Mouse (Mus musculus): ENCODE data around the gene Txlna.

The Txlna gene

DNA sequence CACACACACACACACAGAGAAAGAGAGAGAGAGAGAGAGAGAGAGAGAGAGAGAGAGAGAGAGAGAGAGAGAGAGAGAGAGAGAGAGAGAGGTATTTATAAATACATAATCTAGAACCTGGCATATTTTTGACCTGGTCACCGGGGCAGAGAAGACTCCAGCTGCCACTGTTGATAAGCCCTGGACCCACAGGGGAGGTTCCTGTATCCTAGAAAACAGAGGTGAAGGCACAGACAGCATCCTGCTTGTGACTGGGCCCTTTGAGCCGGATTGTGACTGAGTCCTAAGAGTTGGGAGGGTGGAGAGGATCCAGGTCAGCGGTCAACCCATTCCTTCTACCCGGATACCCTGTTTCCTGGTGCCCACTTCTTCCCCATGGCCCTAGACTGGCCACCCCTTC lies 52.0 kb downstream of the Txlna start:
- no peak for DNase-seq (ENCODE audit: low spot score in 2 of 2)

DNA sequence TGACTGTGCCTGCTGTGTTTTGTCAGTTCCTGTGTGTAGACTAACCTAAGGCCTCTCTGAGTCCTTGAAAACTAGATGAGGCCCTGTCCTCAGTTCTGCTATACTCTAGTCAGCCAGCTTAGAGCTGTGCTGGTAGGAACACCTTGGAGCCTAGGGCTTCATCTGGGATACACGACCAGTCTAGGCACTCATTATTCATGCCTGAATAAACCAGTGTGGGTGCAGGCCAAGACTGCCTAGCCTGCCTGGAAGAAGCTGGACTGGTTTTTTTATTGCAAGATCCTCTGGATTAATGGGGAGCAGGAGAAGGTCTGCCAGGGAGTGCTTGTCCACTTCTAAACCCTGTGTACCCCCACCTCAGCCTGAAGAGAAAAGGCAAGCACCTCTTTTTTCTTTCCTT lies 53.9 kb downstream of the Txlna start:
- DNase-seq (ENCODE audit: low spot score in 2 of 2), result no peak

DNA sequence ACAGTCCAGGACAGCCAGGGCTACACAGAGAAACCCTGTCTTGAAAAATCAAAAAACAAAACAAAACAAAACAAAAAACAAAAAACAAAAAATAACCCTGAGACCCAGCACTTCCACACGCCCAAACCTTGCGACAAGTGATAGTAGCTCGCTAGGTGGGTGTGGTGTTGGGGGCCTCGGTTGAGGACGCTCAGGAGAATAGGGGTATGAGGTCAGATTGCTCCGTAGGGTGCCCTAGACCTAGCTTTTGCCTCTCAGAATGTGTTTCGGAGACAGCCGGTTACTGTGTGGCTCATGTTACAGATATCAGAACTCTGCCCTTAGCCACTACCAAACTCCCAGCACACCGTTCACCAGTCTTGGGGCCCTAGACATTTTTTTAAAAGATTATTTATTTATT lies 55.1 kb downstream of the Txlna start:
- no peak for DNase-seq (ENCODE audit: low spot score in 2 of 2)

DNA sequence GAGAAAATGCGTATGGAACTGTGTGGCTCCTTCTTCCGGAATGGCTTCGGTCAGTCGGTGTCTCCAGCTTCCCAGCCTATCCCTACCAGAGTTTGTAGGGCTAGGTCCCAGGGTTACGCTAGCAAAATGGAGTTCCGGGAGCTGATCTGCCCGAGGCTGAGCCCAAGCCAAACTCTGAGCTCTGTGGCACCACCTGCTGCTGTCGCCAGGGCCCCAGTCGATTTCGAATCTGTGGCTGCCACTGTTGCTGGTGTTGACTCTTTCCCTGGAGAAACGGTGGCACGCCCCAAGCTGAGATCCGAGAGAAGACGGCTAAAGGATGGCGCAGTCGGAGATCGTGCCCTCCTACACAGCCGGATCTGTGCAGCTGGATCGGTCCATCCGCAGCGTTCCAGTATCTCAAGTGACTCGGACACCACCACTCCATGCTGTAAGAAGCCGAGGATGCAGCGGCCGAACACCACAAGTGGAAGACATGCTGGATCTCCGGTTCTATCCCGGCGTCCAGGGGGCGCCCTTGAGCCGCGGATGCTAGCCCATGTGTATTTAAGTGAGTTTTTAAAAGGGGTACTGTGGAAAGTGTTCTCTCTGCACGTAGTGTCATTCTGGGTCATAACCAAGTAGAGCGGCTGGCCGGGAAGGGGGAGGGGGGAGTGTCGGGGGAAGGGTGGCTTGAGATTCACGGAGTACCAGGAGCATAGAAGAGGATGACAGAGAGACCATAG lies 55.8 kb downstream of the Txlna start:
- peak; percentile 72 to 80 for DNase-seq (ENCODE audit: low spot score in 2 of 2)

DNA sequence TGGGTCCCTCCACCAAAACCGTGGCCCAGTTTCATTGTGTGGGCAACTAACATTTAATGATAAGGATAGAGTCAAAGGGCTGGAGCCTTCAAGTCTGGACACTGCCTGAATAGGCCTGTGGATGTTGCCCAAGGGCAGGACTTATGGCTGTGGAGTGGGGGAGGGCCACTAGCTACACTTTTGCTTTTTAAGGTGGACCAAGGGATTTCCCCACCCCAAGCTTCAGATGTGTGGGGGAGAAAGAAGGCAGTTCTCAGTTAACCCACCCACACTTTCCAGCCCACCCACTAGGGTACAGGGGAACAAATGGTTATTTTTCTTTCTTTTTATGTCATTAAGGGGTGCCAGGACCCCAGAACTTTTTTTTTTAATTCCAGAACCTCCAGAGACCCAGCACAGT lies 56.5 kb downstream of the Txlna start:
- DNase-seq (ENCODE audit: low spot score in 2 of 2), result no peak

DNA sequence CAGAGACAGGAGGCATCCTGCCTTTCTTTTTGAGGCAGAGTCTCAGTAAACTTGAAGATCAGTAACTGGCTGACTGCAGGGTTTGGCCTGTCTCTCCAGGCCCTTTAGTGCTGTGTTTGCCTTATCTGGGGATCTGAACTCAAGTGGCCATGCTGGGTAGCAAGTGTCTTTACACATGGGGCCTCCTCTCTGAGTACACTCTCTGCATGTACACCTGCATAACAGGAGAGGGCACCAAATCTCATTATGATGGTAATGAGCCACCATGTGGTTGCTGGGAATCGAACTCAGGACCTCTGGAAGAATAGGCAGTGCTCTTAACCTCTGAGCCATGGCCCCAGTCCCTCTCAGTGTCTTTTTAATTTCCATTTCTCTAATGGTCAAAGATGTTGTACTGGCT lies 58.6 kb downstream of the Txlna start:
- no peak for DNase-seq (ENCODE audit: low spot score in 2 of 2)

DNA sequence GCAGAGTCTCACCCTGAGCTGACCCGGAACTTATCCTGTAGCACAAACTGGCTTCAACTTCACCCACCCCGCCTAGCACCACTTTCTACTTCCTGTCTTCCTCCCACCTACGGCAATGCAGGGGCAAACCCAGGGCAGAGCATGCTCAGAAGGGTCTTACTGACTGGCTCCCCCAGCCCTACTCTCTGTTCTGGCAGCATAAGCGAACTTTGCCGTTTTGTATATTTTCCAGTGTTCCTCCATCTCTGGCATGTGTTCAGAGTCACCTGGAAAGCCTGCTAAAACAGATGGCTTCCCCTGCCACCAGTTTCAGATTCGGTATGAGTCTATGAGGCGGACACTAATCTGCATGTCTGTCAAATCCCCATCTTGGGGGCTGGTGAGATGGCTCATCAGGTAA lies 60.5 kb downstream of the Txlna start:
- no peak for DNase-seq (ENCODE audit: low spot score in 2 of 2)

DNA sequence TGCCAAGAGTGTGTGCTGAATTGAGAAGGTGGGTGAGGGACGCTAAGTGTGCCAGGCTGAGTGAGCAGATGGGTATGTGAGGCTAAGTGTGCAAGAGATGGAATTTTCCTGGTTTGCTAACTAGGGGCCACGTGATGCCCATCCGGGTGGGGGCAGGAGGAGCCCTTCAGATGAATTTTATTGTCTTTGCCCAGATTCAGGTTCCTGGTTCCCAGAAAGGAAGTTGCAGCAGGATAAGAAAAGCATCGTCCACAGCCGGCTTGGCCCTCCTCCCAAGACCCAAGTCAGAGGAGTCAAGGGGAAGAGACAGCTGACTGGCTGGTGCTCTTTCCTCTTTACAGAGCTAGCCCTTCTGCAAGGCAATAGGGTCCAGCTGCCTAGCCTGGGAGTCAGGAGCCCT lies 62.4 kb downstream of the Txlna start, which contains the start of gene Fam167b:
Gene Fam167b, minus strand, starts transcription at position 84 of the 400 bp plus-strand sequence.
- no peak for DNase-seq (ENCODE audit: low spot score in 2 of 2)

DNA sequence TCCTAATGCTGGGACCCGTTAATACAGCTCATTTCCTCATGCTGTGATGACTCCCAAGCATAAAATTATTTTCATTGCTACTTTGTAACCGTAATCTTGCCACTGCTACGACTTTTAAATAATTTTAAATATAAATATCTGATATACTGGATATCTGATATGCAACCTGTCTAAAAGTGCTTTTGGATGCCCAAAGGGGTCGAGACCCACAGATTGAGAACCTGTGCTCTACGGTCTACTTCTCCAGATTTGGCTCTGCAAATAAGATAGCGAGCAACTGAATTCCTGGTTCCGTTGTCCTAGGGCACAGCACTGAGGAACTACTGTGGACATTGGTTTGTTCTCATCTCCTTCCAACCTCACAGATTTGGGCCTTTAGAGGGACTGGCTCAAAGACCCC lies 63.2 kb downstream of the Txlna start:
- no peak for DNase-seq (ENCODE audit: low spot score in 2 of 2)

DNA sequence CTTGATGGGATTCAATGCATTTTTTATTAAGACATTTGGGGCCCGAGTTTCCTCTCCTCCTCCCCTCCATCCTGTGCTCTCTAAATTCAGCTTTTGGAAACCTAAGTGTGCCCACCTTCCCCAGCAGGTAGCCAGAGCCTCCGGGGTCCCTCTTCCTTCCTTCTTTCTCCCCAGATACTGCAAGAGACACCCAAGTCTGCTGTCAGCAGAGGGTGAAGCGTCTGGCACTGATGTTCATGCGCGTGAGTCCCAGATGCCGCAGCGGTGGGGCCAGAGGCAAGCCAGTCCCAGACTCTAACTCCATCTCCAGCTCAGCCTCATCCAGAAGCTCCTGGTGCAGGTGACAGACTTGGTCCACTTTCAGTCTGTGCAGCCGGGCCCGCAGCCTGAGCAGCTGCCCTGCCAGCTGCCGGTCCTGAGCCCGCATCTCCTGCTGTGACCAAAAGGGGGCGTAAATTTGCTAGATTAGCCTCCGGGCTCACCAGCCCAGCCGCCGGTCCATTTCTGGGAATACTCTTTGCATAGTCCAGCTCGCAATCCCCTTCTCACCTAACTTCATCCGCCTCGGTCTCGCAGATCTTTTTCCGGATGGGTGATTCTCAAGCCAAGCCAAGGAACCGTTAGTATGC lies 63.9 kb downstream of the Txlna start:
- peak; percentile 12 to 43 for DNase-seq (ENCODE audit: low spot score in 2 of 2)

Measured in frontal cortex, postnatal 25 days (tissue).